Comparison of ENCODE assay signal across 20 mouse cellular contexts in the genomic region with DNA sequence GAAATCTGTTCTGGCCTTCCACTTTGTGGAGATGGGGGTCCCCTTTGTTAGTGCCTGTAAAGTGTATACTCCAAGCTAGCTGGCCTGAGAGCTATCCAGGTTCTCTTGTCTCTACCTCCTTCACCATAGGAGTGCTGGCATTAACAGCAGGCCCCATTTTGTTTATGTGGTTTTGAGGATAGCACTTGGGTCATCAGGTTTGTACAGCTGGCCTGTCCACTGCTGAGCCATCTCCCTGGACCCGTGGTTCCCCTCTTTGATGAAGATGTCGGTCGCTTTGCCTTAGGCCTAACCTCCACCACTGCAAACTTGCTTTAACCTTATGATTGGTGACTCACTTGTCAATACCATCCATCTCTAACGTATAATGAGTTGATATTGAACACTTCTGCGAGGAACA. TPM values are rescaled to one million over a fixed set of nuclear protein-coding genes. Genes with fewer than 3 reads are reported as not detected.
"Had no signal": no experiment of that assay in that cellular context is flagged by ENCODE, and none has a peak within 500 bp of the region (broad histone marks: within the 10 kb centered on the region; RNA-seq: fewer than 3 reads in every experiment).

No protein-coding gene starts in this region.

- H3K36me3 ChIP-seq: lung, embryonic 15.5 days; midbrain, embryonic 12.5 days; neural tube, embryonic 12.5 days; stomach, embryonic 15.5 days had no signal

- H3K27me3 ChIP-seq: lung, embryonic 15.5 days; neural tube, embryonic 12.5 days; stomach, embryonic 15.5 days had no signal

- H3K9ac ChIP-seq: lung, embryonic 15.5 days; midbrain, embryonic 12.5 days; neural tube, embryonic 12.5 days; stomach, embryonic 15.5 days had no signal

- H3K27ac ChIP-seq: lung, embryonic 15.5 days; macrophage; midbrain, embryonic 12.5 days; neural tube, embryonic 12.5 days; stomach, embryonic 15.5 days; stomach, postnatal 0 days had no signal

- H3K4me1 ChIP-seq: lung, embryonic 15.5 days; midbrain, embryonic 12.5 days; neural tube, embryonic 12.5 days; stomach, embryonic 15.5 days had no signal

- H3K4me2 ChIP-seq: lung, embryonic 15.5 days; midbrain, embryonic 12.5 days; neural tube, embryonic 12.5 days; stomach, embryonic 15.5 days had no signal

- H3K4me3 ChIP-seq: lung, embryonic 15.5 days; megakaryocyte, embryonic 14.5 days; midbrain, embryonic 12.5 days; neural tube, embryonic 12.5 days; stomach, embryonic 15.5 days had no signal

- H3K9me3 ChIP-seq: lung, embryonic 15.5 days; megakaryocyte, embryonic 14.5 days; midbrain, embryonic 12.5 days; neural tube, embryonic 12.5 days; stomach, embryonic 15.5 days had no signal

- DNase-seq: lung, adult 2 months; lung, postnatal 14 days; lung, postnatal 36 days; midbrain, embryonic 14.5 days; right cerebral cortex, postnatal 14 days; thymus, adult 2 months; thymus, postnatal 25 days; thymus, postnatal 4 days had no signal

- ATAC-seq: lung, postnatal 0 days; midbrain, embryonic 16.5 days had no signal

RNA-seq across cellular contexts. Expression of a gene that starts 13.2 kb away (rescaled TPM):
- total RNA-seq: megakaryocyte progenitor cell, adult 5-6 weeks; monocyte, adult 5-6 weeks; neutrophil, adult 5-6 weeks had no signal
- polyA plus RNA-seq: macrophage had no signal
